Mouse (Mus musculus) lung, adult 2 months (tissue): ENCODE measurements around the gene Mindy4.

ENCODE experiments used
- CTCF ChIP-seq: fragments of 200-500 bp; IDR thresholded peaks from 2 replicates; pipeline ENCODE4 v1.5.1; 2011; ENCODE audit warnings: mild to moderate bottlenecking, low read length, control low read depth; ENCODE audit not compliant: insufficient read depth
- POLR2A ChIP-seq: fragments of 200-500 bp; IDR thresholded peaks from 2 replicates; pipeline ENCODE4 v1.6.1; 2011; ENCODE audit warnings: low read depth, mild to moderate bottlenecking, control low read depth, low read length, borderline replicate concordance; ENCODE audit errors: extremely low read depth

DNA sequence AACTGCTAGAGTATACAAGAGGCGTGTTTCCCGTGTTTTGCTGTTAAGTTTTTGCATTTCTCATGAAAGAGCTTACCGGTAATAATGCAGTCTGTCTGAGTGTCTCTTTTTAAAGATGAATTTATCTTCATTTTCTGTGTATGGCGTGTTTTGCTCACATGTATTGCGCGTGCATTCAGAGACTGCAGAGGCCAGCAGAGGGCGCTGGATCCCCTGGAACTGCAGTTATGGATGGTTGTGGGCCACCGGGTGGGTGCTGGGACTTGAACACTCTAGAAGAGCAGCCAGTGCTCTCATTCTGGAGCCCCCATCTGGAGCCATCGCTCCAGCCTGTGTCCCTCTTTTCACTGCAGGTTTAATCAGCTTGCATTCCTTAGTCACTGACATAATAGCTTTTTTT is 46.1 kb downstream of the Mindy4 start:
- 0 out of 2 replicates have a peak, but pooled peaks have one; percentile 3 for TF ChIP-seq CTCF
- TF ChIP-seq POLR2A: no peak
